Mouse (Mus musculus) c-Kit-positive CD71-positive TER-119-positive erythroid progenitor cells, embryonic 14.5 days (primary cell): ENCODE measurements at regions not wholly inside any gene's neighbourhood (a gene's known extent, or its start where the extent isn't known, plus 50 kb on each side); places are given as distances from the start of the nearest gene placed in this dataset.
"Not testable (repeated sequence)": the region's sequence is repeated elsewhere in the genome, so short reads cannot be mapped to it uniquely, and the experiment has no call there.

ENCODE experiments used
- DNase-seq: peaks from one replicate; pipeline ENCODE4 v3.0.0-alpha.2; 2013; ENCODE audit warnings: low spot score

DNA sequence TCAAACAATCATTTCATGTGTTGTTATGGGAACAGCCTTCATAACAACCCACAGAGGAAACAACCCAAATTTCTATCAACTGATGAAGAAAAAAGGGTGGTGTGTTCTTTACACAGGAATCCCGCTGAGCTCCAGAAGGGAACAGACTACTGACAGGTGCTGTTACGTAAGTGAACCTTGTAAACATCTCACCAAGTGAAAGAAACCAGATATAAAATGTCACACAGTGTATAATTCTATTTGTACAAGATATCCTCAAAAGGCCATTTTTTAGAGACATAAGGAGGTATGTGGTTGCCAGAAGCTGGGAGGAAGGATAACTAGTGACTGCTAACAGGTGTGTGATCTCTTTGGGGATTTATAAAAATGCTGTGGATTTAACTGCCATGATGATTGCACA, 119.9 kb downstream of the Plod2 start:
- no peak for DNase-seq

DNA sequence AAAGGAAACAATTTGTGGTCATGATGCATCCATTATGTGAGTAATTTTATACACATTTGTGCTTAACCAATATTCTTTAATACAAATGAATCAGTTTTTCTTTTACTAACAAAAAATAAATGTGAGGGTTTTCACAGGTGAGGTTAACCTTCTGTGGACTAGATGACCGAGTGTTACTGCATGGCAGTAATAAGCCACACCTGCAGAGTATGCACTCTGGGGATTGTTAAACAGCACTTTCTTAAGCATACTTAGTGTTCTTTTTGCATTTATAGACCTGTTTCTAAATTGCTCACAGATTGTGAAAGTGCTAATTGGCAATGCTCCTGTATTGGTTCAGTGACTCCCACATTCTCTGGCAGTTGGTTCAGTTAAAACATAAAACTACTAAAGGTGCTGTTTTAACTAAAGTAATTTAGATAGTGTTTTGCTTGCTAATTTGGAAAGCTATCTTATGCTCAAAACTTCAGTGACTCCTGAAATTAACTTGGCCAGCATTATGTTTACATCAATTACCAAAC, 125.4 kb downstream of the Plod2 start:
- DNase-seq: no peak

- DNase-seq: no peak
Observed at GRCm38 (mm10) chr9:92671966-92672365, 129.9 kb downstream of the Plod2 start.

- DNase-seq: no peak
Observed at GRCm38 (mm10) chr9:92694361-92695016, 152.5 kb downstream of the Plod2 start.

DNA sequence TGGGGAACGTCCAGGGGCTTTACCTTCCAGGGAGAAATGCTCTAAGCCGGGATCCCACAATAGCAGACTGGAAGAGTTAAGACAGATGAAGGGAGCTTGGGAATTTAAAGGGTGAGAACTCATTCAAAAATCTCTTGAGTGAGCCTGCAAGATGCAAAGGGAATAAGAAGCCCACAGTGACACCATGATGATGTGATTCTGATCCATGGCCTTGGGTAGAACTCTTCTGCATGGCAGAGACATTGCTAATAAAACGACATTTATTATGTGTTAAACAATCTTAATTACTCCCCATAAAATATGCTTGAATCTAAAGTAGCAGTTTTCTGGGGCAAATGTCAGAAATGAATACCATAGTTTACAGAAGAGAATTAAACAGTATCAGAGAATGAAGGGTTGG, 155.9 kb downstream of the Plod2 start:
- DNase-seq: no peak

- no peak for DNase-seq
Observed at GRCm38 (mm10) chr9:92704752-92705151, 162.7 kb downstream of the Plod2 start.

DNA sequence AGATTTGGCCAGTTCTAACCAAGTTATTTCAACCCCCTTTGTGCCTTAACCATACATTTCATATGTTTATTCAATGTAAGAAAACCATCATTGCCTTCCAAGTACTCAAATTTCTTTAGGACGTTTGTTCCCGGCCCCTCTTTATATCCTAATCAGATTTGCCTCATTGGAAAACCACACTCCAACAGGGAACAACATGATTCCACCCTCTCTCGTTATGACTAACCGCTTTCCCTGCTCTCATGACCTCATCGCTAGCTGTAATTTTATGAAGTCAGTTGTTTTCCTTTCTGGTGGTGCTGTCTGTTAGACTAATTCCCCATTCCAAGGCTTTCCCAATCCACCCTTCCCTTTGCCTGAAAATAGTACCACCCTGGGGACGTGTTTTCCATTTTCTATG, 165.0 kb downstream of the Plod2 start:
- DNase-seq: no peak

DNA sequence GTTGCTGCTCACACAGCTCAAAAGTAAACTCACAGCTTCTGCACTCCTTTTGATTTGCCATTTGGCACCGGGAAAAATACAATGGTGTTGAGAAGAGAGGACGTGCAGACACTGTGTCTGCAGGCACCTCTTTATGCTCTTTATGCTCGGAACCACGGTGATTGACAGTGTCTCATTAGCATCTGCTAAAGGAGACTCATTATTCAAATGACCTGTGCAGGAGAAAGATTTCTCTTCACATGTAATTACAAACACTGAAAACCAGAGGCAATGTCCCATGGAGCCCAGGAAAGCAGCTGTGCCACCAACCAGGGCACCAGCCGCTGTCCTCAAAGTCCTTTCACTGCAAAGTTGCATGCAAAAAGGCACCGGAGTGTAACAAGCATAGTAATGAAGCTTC, 175.2 kb downstream of the Plod2 start:
- no peak for DNase-seq

DNA sequence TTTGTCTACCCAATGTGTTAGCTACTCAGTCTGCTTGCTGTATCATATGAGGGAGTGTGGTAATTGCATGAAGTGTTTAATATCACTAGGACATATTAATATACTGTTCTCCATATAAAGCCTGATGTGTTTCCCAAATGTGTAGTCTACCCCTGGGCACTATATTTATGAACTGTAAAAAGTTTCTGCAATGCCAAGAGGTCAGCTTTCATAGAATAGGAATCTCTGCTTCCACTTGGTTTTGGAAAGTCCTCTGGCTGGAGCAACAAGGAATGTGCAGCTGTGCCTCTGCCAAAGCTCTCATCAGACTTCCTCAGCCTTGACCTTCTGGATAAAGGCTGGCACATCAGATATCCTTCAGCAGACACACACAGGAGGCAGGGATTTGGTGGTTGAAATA, 176.3 kb downstream of the Plod2 start:
- no peak for DNase-seq

DNA sequence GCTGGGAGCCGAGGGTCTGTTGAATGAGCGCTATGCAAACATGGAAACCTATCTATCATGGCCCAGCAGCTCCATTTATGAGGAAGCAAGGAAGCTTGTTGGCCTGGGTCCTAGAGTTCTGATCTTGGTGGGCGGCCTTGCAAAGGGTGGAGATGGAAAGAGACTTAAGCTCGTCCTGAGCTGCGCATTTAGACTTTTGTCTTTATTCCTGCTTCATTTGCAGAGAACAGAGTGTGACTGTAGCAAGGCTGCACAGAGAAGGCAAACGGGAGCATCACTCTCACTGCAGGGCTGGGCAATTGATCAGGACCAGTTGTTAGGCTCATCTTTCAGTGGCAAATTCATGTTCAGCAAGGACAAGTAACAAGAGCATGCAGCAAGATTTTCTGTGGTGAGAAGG, 177.2 kb downstream of the Plod2 start:
- DNase-seq: no peak

- no peak for DNase-seq
Observed at GRCm38 (mm10) chr9:92728864-92729263, 186.8 kb downstream of the Plod2 start.

GRCm38 (mm10) chr9:92731396-92731795, 189.4 kb downstream of the Plod2 start:
- DNase-seq: no peak

- DNase-seq: no peak
Observed at GRCm38 (mm10) chr9:92767532-92767931, 225.5 kb downstream of the Plod2 start.

GRCm38 (mm10) chr9:92768432-92768831, 226.4 kb downstream of the Plod2 start:
- DNase-seq: no peak

DNA sequence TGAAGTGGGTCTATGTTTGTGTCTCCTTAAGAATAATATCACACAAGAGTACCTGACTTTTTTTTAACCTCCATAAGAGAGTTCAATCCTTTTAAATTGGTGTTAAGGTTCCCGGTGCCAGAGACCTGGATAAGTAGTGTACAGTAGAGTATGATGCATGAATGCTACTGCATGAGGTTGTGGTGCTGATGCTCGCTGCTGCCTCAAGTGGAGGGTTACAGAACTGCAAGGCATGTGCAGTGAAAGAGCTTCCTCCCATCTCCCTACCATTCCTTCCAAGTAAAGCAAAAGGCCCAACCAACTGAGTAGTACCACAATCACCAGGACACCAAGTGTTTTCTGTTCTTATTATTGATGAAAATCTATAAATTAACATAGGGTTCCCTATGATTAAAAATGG, 227.5 kb downstream of the Plod2 start:
- peak; percentile 0 for DNase-seq

DNA sequence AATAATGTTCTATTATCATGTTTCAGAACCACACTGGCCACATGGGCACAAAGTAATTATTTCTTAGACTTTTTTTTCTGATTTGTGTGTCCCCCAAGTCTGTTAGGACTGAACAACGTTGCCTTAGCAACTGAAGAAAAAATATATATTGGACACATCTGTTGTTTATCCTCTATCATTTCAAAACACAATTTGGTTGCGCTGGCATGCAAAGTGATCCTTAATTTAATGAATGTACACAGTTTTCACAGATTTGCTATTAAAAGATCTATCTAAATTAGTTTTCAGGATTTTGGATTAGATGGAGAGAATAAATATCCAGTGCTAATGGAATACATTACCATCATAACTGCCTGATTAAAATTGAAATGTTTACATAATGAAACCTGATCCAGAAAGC, 229.0 kb downstream of the Plod2 start:
- DNase-seq: no peak

DNA sequence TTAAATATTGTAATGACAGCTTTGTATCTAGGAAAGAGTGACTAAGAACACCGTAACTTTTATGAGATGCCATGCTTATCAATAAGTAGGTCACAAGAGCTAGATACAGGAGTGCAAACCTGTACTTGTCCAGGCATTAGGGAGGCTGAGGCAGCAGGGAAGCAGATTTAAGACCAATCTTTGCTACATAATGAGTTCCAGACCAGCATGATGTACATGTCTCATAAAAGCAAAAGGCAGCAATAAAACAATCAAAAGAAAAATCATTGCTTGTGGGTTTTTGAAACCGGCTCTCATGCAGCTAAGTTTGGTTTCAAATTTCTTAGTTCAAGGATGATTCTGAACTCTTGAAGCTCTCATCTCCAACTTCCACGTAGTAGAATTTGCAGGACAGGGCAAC, 229.7 kb downstream of the Plod2 start:
- no peak for DNase-seq

- no peak for DNase-seq
Observed at GRCm38 (mm10) chr9:92782922-92783454, 241.0 kb downstream of the Plod2 start.

DNA sequence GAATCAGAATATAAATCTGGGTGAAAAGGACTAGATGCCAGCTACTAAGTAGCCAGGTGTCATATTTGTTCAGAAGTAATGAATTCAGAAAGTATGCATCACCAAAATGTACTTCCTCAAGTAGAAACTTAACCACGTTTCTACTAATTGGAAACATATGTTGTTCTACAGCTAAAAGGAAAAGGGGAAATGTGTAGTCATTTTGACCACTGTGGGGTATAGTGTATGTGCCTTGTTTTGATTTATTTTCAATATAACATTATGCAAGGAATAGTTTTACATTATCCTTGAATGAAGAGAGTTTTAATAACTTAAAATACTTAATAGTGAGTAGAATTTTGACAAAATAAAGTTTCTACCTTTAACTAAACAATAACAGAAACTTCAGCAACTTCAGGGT, 257.7 kb downstream of the Plod2 start:
- no peak for DNase-seq

GRCm38 (mm10) chr9:92809469-92809868, 267.4 kb downstream of the Plod2 start:
- no peak for DNase-seq

GRCm38 (mm10) chr9:92820721-92821120, 278.7 kb downstream of the Plod2 start:
- no peak for DNase-seq

- DNase-seq: no peak
Observed at GRCm38 (mm10) chr9:92826708-92827353, 284.8 kb downstream of the Plod2 start.

DNA sequence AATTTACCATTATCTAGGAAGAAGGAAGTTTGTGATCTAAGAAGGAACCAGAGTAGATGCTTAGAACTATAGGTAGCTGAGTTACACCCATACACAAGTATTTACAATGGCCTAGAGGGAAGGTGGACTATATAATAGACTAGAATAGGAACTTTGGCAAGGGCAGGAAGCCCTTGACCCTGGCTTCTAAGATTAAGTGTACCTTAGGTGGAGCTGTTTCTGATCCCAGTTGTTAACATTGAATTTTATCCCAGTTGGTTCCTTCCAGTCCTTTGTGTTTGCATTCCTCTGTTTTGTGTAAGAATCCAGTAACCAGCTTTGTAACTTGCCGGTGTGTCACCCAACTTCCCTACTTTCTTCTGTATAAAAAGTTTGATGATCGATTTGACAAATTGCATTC, 294.1 kb downstream of the Plod2 start:
- not testable (repeated sequence) for DNase-seq
